Mouse (Mus musculus): ENCODE measurements around the gene Nrn1.
A peak's percentile ranks its signal among the peaks of the same experiment; 100 is the strongest.

Nrn1 gene

DNA sequence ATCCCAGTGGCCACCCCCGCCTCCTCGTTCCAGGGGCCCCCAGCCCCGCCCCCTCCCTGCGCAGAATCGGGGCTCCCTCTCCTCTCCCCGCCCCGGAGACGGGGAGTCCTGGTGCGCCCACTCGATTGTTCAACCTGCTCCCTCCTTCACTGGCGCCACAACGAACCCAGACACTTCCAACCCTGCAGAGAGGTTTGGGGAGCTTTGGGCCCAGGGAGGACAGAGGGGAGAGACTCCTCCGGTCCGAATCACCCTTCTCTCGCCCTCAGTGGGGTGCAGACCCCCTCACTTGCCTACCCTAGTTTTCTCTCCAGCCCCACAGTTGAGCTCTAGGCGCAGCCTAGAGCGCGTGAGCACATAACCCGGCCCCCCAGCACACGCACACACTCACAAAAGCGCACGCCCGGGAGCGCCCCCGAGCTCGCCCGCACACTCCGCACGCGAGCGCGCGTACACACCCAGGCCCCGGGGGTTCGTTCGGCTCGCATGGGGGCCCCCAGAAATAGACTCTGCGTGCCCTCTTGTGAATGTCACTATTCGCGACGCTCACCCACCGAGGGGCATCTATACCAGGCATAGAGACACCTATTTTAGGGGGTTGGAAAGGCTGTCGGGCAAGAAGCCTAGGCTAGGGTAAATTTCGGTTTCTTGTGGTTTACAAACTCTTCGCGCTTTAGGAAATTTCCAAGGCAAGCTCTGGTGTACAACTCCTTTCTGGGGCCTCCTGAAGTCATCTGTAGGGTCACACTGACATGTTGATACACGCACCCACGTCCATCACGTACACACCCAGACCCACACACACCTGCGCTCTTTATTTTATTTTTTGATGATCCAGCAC is at the start of gene Nrn1:
Nrn1 (minus strand) TSS at position 401 of the 841 bp plus-strand sequence.
- peak; percentile 74 for DNase-seq

- no peak for DNase-seq
Measured at GRCm38 (mm10) chr13:36779626-36780025, 44.7 kb upstream of the Nrn1 start.

DNA sequence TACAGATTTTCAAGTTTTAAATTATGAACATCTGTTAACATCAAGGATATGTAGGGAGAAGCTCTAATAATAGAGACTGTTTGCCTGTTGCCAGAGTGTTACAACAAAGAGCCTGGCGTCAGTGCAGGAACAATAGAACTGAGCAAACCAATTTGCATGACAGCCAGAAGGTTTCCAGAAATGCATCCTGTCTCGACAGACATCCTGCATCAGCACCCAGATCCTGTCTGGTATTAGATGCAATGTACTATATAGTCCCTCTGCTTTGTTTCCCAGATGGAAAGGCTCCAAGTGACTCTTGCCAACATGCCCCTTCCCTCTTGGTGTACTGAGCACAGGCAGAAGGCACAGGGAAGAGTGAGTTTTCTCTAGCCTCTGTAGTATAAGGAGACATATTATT is 31.9 kb upstream of the Nrn1 start:
- DNase-seq: no peak

GRCm38 (mm10) chr13:36751861-36752260 is 16.9 kb upstream of the Nrn1 start:
- DNase-seq: no peak

DNA sequence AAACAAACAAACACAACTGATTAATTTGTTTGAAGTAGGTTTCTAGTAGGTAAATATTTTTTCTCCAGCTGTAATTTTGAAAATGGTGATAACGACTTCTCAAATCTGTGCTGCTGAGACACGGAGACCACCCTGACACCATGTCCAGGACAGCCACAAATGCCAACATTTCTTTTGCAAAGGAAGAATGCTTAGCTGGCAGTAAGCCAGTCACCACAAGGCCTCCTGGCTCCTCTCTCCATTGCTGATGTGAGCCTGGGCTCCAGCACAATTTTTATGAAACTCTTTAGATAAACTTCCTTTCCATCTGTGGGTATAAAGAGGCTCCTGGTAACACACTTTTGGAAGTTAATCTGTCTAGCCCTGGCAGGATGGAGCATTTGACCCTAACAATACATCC is 15.1 kb upstream of the Nrn1 start:
- DNase-seq: no peak

DNA sequence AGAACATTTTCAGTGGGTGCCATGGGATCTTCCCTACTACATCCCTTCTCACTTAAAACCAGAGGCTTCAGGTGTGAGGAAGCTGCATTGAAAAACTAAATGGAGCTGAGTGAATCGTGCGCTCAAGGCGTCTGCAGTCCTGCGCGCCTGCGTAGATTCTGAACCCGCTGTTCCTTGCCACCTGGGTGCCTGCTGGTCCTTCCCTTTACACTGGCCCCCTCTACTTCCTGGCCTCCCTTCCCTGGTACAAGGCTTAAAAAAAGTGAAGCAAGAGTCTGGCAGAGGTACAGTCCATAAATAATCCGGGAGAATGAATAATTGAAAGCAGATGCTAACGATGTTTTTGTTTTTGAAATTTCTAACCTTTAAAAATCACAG is 1.7 kb upstream of the Nrn1 start:
- no peak for DNase-seq

GRCm38 (mm10) chr13:36735901-36736618 is 1.1 kb upstream of the Nrn1 start:
- peak; percentile 92 for DNase-seq

DNA sequence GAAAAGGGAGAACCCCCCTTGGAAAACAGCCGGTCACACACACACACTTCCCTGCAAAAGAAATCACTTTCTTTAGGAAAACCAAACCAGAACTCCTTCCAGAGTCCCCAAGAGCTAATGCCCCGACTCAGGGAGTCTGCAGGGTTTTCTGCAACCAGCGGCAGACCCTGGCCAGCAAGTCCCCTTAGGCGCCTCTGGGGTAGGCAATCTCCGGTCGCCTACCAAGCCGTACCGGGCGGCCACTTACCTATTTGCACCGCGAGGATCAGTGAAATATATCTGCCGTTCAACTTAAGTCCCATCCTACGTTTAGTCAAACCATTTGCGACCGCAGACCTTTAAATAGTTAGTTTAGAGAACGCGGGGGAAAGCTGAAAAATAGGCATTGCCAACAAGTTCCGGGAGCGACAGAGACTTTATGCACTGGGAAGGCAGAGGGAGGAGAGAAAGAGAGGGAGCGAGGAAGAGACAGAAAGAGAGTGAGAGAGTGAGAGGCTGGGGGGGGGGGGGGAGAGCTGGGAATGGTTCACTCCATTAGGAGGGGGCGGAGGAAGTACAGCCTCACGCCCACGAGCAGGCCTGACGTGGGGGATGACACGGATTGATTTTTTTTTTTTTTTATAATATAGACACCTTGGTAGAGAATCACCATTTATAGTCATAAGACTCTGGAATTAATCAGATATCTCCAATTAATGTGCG is 791 bp downstream of the Nrn1 start:
- DNase-seq: peak; percentile 85

DNA sequence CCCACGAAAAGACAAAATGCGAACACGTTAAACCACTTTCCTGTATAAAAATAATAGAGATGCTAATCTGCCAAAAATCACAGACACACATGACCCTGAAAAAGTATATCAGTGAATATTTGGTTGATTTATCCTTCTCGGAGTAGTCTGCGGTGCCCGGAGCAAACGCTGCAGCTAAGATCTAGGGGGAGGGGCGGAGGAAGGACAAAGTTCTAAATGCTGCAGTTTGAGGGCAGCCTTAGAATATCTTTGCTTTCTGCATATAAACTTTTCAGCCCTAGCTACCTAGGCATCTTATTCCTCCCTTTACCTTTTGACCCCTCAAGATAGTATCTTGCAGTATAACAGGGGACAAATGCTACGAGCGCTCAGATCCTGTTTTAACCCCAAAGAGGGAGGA is 1.4 kb downstream of the Nrn1 start:
- DNase-seq: peak; percentile 59

GRCm38 (mm10) chr13:36732891-36733490 is 1.9 kb downstream of the Nrn1 start:
- DNase-seq: peak; percentile 49

- DNase-seq: no peak
Measured at GRCm38 (mm10) chr13:36731931-36732461, 2.9 kb downstream of the Nrn1 start.

DNA sequence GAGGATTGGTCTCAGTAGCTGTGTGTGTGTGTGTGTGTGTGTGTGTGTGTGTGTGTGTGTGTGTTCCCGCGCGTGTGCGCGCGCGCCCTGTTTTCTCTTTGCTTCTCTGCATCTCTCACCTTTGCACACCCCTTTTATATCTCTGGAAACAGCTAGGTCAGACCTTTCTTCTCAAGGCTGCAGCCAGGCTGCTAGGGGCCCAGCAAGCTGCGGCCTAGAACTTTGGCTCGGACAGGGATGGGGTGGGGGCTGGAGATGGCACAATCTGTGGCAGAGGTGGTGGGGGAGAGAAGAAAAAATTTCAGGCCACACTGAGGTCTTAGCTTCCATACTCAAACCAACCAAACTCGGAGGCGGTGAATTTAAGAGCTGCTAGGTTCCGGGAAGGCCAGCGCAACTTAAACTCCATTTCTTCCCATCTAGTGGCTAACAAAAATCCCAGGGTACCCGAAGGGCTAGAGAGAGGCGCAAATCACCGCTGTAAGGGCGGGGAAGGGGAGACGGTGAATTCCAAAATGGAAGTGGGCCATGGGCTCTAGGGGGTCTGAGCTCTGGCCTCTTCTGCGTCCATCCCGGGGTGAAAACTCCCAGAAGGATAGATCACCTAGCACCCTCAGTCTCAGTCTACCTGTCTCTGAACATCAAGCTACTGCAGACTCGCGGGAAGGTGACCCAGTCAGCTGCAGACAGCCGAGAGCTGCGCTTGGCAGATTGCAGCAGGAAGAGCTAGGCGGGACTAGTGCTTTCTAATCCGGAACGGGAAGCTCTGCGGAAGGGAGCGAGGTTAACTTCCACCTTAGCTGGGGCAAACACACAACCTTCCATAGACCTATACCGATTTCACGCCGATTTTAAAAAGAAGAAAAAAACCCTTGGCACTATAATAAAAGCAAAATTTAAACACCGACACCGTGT is 3.7 kb downstream of the Nrn1 start:
- DNase-seq: peak; percentile 80

GRCm38 (mm10) chr13:36730341-36730761 is 4.6 kb downstream of the Nrn1 start:
- peak; percentile 62 for DNase-seq

DNA sequence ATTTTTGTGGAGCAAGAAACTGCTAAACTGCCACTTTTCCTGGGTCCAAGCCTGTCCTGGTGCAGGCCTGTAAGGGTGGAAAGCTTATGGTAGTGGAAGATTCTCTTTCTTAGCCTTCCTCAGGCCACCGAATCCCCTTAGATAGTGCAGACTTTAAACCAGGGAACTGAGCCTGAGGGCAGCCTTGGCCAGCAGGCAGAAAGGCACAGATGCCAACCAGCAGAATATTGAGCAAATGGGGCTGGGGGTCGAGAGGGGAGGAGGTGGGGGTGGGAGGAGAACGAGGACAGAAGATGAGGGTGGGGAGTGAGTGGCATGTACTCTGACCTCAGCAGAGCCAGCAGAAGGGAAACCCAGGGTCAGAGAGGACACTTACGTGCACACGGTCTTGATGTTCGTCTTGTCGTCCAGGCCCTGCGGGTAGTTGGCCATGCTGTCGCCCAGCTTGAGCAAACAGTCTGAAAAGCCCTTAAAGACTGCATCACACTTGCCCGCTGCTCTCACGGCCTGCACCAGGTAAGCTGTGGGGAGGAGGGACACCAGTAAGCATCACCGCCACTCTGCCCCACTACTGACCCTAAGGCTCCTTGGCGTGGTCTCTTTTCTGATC is 5.1 kb downstream of the Nrn1 start:
- DNase-seq: peak; percentile 36

DNA sequence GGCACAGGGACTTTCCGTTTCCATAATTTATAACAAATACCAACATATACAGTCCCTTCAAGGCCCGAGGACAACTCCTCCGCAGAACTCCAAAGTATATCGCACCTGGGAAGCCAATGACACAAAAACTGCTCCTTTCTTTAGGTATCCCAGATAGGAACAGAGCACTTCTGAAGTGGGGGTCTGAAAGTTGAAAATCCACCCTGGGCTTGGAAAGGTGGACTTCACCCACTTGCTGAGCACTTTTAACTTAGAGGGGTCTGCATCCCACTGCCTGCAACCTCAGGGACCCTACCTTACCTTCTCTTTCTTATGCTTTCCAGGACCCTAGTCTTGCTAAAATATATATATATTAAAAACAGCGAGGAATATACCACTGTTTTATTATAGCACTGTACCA is 6.4 kb downstream of the Nrn1 start:
- peak; percentile 42 for DNase-seq

- no peak for DNase-seq
Measured at GRCm38 (mm10) chr13:36727779-36728470, 7.0 kb downstream of the Nrn1 start.

DNA sequence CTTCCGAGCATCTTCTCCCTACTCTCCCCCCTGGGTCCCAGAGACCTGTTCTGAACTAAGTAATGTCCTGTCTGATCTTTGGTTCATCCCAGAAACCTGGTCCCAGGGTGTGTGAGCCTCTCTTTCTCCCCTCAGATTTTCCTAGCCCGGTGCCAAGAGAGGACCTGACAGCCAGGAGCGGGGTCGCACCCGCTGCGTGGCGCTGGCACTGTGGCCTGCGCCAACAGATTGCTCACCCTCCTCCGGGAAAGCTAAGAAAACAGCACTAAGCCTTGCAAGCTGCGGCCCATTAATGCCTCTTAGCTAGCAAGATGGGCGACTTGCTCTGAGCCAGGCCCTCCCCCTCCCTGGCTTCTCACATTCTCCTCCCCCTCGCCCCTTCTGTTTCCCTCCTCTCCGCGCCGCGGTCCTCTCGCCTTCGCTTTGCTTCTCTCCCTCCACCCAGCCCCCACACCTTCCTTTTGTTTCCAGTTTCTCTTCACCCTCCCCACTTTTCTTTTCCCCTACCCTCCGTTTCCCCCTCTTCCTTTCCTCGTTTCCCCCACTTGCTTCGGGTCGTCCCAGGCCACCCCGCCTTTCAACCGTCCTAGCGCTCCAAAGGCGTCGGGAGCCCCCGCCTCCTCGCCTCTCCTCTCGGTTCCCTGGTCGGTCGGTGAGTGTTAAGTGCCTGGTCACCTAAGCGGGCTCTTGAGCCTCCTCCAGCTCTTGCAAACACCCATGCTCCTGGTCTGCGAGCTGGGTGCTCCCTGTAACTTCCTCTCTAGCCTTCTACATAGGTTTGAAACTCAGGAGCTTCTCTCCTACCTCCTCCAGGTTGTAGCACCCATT is 7.8 kb downstream of the Nrn1 start:
- peak; percentile 82 for DNase-seq

DNA sequence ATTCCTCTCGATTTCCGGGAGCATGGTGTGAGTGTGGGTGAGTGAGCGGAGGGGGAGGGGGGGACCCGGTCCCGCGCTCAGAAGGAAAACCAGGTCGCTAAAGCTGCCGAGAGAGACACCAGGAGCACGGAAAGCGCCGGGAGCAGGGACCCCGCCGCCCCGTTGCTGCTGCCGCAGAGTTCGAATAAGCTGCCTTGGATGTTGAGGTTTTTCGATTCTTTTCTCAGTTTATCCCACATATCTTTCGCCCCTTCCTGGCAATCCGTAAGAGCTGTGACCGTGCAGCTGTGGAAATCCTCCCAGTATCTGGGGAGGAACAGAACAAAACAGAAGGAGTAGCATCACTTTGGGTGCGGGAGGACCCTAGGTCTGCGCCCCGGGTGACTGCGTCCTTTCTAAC is 8.4 kb downstream of the Nrn1 start:
- DNase-seq: peak; percentile 76

GRCm38 (mm10) chr13:36725881-36726280 is 9.1 kb downstream of the Nrn1 start:
- peak; percentile 65 for DNase-seq

Data from cerebellum, adult 9-10 months (tissue).